Mouse (Mus musculus) neural tube, embryonic 15.5 days (tissue): ENCODE results near the gene Mast4. TPM values are rescaled to one million over a fixed set of nuclear protein-coding genes. Genes with fewer than 3 reads are reported as not detected.

Source experiments
- ATAC-seq: fragments of 200-750 bp; cut with Nextera tagmentation; 2 replicates; pipeline ENCODE4 v1.8.0; 2017; ENCODE audit warnings: mild to moderate bottlenecking, moderate TSS enrichment, moderate library complexity; ENCODE audit not compliant: low FRiP score
- H3K27ac ChIP-seq: fragments of 300-500 bp; sonication (generic); replicated peaks from 2 replicates; pipeline ENCODE4 v1.5.1; 2015; ENCODE audit warnings: mild to moderate bottlenecking, inconsistent platforms
- H3K27me3 ChIP-seq: fragments of 300-500 bp; sonication (generic); replicated peaks from 2 replicates; pipeline ENCODE4 v1.6.1; 2015; ENCODE audit warnings: inconsistent platforms
- H3K36me3 ChIP-seq: fragments of 300-500 bp; sonication (generic); 2 replicates; pipeline ENCODE4 v1.6.1; 2015; ENCODE audit warnings: inconsistent platforms
- H3K4me1 ChIP-seq: fragments of 300-500 bp; sonication (generic); 2 replicates; pipeline ENCODE4 v1.6.1; 2015; ENCODE audit warnings: inconsistent platforms
- H3K4me2 ChIP-seq: fragments of 300-500 bp; sonication (generic); 2 replicates; pipeline ENCODE4 v1.6.1; 2015; ENCODE audit warnings: inconsistent platforms, mild to moderate bottlenecking, moderate library complexity
- H3K4me3 ChIP-seq: fragments of 300-500 bp; sonication (generic); replicated peaks from 2 replicates; pipeline ENCODE4 v1.5.1; 2015; ENCODE audit warnings: mild to moderate bottlenecking, inconsistent platforms
- H3K9ac ChIP-seq: fragments of 300-500 bp; sonication (generic); replicated peaks from 2 replicates; pipeline ENCODE4 v1.6.1; 2015; ENCODE audit warnings: mild to moderate bottlenecking, inconsistent platforms
- H3K9me3 ChIP-seq: fragments of 300-500 bp; sonication (generic); replicated peaks from 2 replicates; pipeline ENCODE4 v1.6.1; 2016; ENCODE audit warnings: inconsistent platforms
- WGBS: fragments of 180-500 bp; shearing (Covaris S2); methylation state at CpG from one replicate; pipeline ENCODE4 v1.1.7; 2015; ENCODE audit warnings: mixed read lengths; 5-methylcytosine and 5-hydroxymethylcytosine counted together
- polyA plus RNA-seq: library from polyadenylated mRNA; unstranded; fragments of >200 nt; fragmentation: Nextera tagmentation; extraction: Ambion mirVana; gene quantifications from 2 replicates; pipeline ENCODE4 v1.2.1, GENCODE M21; 2015

The Mast4 gene
- polyA plus RNA-seq, 1 experiment from 2014 or later: 24.7 TPM

- ATAC-seq: no peak
- no peak overlapping the region for H3K4me2 ChIP-seq
- no peak overlapping the region for H3K27ac ChIP-seq
- no peaks in the 10 kb centered on the region for H3K27me3 ChIP-seq
- peaks cover 5% of the 10 kb centered on the region; the same call in 1 of the 2 replicates for H3K9me3 ChIP-seq
- no peaks in the 10 kb centered on the region for H3K36me3 ChIP-seq
- WGBS: 93% methylated on average over 1 of the region's 1 CpGs
- no peak overlapping the region for H3K4me3 ChIP-seq
- H3K9ac ChIP-seq: no peak overlapping the region
- peaks cover 11% of the 10 kb centered on the region for H3K4me1 ChIP-seq
Measured at GRCm38 (mm10) chr13:102864840-102865239, 469.5 kb downstream of the Mast4 start.

- H3K36me3 ChIP-seq: no peaks in the 10 kb centered on the region
- no peaks in the 10 kb centered on the region for H3K27me3 ChIP-seq
- no peak overlapping the region for H3K27ac ChIP-seq
- H3K9ac ChIP-seq: no peak overlapping the region
- no peak overlapping the region for H3K4me2 ChIP-seq
- H3K9me3 ChIP-seq: peaks cover 5% of the 10 kb centered on the region; the same call in 1 of the 2 replicates
- no peak for ATAC-seq
- no peak overlapping the region for H3K4me3 ChIP-seq
- WGBS: 93% methylated on average over 2 of the region's 2 CpGs
- H3K4me1 ChIP-seq: peaks cover 11% of the 10 kb centered on the region
Measured at GRCm38 (mm10) chr13:102864079-102864478, 470.2 kb downstream of the Mast4 start.

- no peak overlapping the region for H3K4me2 ChIP-seq
- H3K9me3 ChIP-seq: no peaks in the 10 kb centered on the region; the same call in 1 of the 2 replicates
- no peak overlapping the region for H3K4me3 ChIP-seq
- no peak for ATAC-seq
- no peak overlapping the region for H3K27ac ChIP-seq
- H3K27me3 ChIP-seq: no peaks in the 10 kb centered on the region
- 70% methylated on average over 2 of the region's 2 CpGs for WGBS
- H3K4me1 ChIP-seq: peaks cover 11% of the 10 kb centered on the region
- H3K9ac ChIP-seq: no peak overlapping the region
- no peaks in the 10 kb centered on the region for H3K36me3 ChIP-seq
Measured at GRCm38 (mm10) chr13:102862981-102863380, 471.3 kb downstream of the Mast4 start.

GRCm38 (mm10) chr13:102862397-102862796 is 471.9 kb downstream of the Mast4 start:
- H3K36me3 ChIP-seq: no peaks in the 10 kb centered on the region
- H3K9me3 ChIP-seq: no peaks in the 10 kb centered on the region
- peaks cover 11% of the 10 kb centered on the region for H3K4me1 ChIP-seq
- no peaks in the 10 kb centered on the region for H3K27me3 ChIP-seq
- H3K9ac ChIP-seq: no peak overlapping the region
- ATAC-seq: no peak
- no peak overlapping the region for H3K4me2 ChIP-seq
- 77% methylated on average over 2 of the region's 2 CpGs for WGBS
- H3K27ac ChIP-seq: no peak overlapping the region
- H3K4me3 ChIP-seq: no peak overlapping the region

- H3K9ac ChIP-seq: no peak overlapping the region
- ATAC-seq: no peak
Measured at GRCm38 (mm10) chr13:102860733-102861132, 473.6 kb downstream of the Mast4 start.

GRCm38 (mm10) chr13:102860135-102860534 is 474.2 kb downstream of the Mast4 start:
- no peaks in the 10 kb centered on the region for H3K27me3 ChIP-seq
- H3K4me2 ChIP-seq: no peak overlapping the region
- no peak for ATAC-seq
- H3K4me1 ChIP-seq: no peaks in the 10 kb centered on the region
- no peak overlapping the region for H3K27ac ChIP-seq
- H3K36me3 ChIP-seq: no peaks in the 10 kb centered on the region
- H3K9ac ChIP-seq: no peak overlapping the region
- 79% methylated on average over 3 of the region's 3 CpGs for WGBS
- no peak overlapping the region for H3K4me3 ChIP-seq
- H3K9me3 ChIP-seq: no peaks in the 10 kb centered on the region

More at GRCm38 (mm10) chr13:102860733-102861132, 473.6 kb downstream of the Mast4 start:
- Histone ChIP-seq H3K4me2 (no peak overlapping the region), H3K27ac (no peak overlapping the region), H3K4me1 (peaks cover under 1% of the 10 kb centered on the region; the same call in 1 of the 2 replicates), H3K36me3 (no peaks in the 10 kb centered on the region), H3K9me3 (no peaks in the 10 kb centered on the region), H3K27me3 (no peaks in the 10 kb centered on the region), H3K4me3 (no peak overlapping the region)
- 93% methylated on average over 7 of the region's 7 CpGs for WGBS

GRCm38 (mm10) chr13:102857539-102857838 is 476.8 kb downstream of the Mast4 start:
- Histone ChIP-seq H3K4me1 (no peaks in the 10 kb centered on the region), H3K27me3 (no peaks in the 10 kb centered on the region), H3K4me2 (no peak overlapping the region), H3K9me3 (no peaks in the 10 kb centered on the region), H3K36me3 (no peaks in the 10 kb centered on the region), H3K4me3 (no peak overlapping the region), H3K27ac (no peak overlapping the region), H3K9ac (no peak overlapping the region)
- WGBS: 90% methylated on average over 3 of the region's 3 CpGs
- no peak for ATAC-seq

- Histone ChIP-seq H3K36me3 (no peaks in the 10 kb centered on the region), H3K9ac (no peak overlapping the region), H3K4me2 (no peak overlapping the region), H3K27ac (no peak overlapping the region), H3K4me3 (no peak overlapping the region), H3K9me3 (no peaks in the 10 kb centered on the region), H3K4me1 (no peaks in the 10 kb centered on the region), H3K27me3 (no peaks in the 10 kb centered on the region)
- no peak for ATAC-seq
- 88% methylated on average over 5 of the region's 5 CpGs for WGBS
Measured at GRCm38 (mm10) chr13:102856821-102857538, 477.3 kb downstream of the Mast4 start.

GRCm38 (mm10) chr13:102852865-102853264 is 481.4 kb downstream of the Mast4 start:
- H3K4me3 ChIP-seq: no peak overlapping the region
- no peaks in the 10 kb centered on the region for H3K4me1 ChIP-seq
- H3K27ac ChIP-seq: no peak overlapping the region
- no peak for ATAC-seq
- no peak overlapping the region for H3K4me2 ChIP-seq
- H3K27me3 ChIP-seq: no peaks in the 10 kb centered on the region
- no peaks in the 10 kb centered on the region for H3K36me3 ChIP-seq
- 92% methylated on average over 5 of the region's 5 CpGs for WGBS
- H3K9me3 ChIP-seq: no peaks in the 10 kb centered on the region
- no peak overlapping the region for H3K9ac ChIP-seq

GRCm38 (mm10) chr13:102851253-102851652 is 483.0 kb downstream of the Mast4 start:
- H3K9ac ChIP-seq: no peak overlapping the region
- H3K27me3 ChIP-seq: no peaks in the 10 kb centered on the region
- H3K4me3 ChIP-seq: no peak overlapping the region
- no peaks in the 10 kb centered on the region for H3K4me1 ChIP-seq
- ATAC-seq: no peak
- WGBS: 23% methylated on average over 1 of the region's 1 CpGs
- no peaks in the 10 kb centered on the region for H3K36me3 ChIP-seq
- H3K27ac ChIP-seq: no peak overlapping the region
- no peaks in the 10 kb centered on the region for H3K9me3 ChIP-seq
- H3K4me2 ChIP-seq: no peak overlapping the region

- WGBS: 63% methylated on average over 2 of the region's 2 CpGs
- Histone ChIP-seq H3K9ac (no peak overlapping the region), H3K4me3 (no peak overlapping the region), H3K4me1 (no peaks in the 10 kb centered on the region), H3K4me2 (no peak overlapping the region), H3K36me3 (no peaks in the 10 kb centered on the region), H3K9me3 (no peaks in the 10 kb centered on the region), H3K27ac (no peak overlapping the region), H3K27me3 (no peaks in the 10 kb centered on the region)
- ATAC-seq: no peak
Measured at GRCm38 (mm10) chr13:102850594-102850993, 483.7 kb downstream of the Mast4 start.

- no peaks in the 10 kb centered on the region for H3K9me3 ChIP-seq
- H3K9ac ChIP-seq: no peak overlapping the region
- H3K4me1 ChIP-seq: no peaks in the 10 kb centered on the region
- H3K27ac ChIP-seq: no peak overlapping the region
- no peak overlapping the region for H3K4me3 ChIP-seq
- 73% methylated on average over 3 of the region's 3 CpGs for WGBS
- H3K27me3 ChIP-seq: no peaks in the 10 kb centered on the region
- no peak for ATAC-seq
- no peak overlapping the region for H3K4me2 ChIP-seq
- H3K36me3 ChIP-seq: no peaks in the 10 kb centered on the region
Measured at GRCm38 (mm10) chr13:102849068-102849467, 485.2 kb downstream of the Mast4 start.
